Mouse (Mus musculus) lung, adult 2 months (tissue): Measurements from ENCODE around the gene Kctd18.

Experiments
- CTCF ChIP-seq: fragments of 200-500 bp; IDR thresholded peaks from 2 replicates; pipeline ENCODE4 v1.5.1; 2011; ENCODE audit warnings: mild to moderate bottlenecking, low read length, control low read depth; ENCODE audit not compliant: insufficient read depth
- POLR2A ChIP-seq: fragments of 200-500 bp; IDR thresholded peaks from 2 replicates; pipeline ENCODE4 v1.6.1; 2011; ENCODE audit warnings: low read depth, mild to moderate bottlenecking, control low read depth, low read length, borderline replicate concordance; ENCODE audit errors: extremely low read depth

DNA sequence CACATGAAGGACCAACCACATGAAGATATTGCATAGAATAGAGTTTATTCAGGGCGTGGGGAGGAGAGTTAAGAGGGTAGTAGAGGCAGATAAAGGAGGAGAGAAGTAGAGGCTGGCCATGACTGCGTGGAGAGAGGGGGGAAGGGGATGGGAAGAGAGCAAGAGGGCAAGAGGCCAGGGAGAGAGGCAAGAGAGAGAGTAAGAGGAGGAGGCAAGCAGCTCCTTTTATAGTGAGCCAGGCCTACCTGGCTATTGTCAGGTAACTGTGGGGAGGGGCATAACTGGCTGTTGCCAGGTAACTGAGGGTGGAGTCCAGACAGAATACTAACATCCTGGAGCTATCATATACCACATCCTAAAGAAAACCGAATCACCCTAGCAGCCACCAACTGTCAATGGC, 26.3 kb upstream of the Kctd18 start:
- TF ChIP-seq CTCF = no peak
- TF ChIP-seq POLR2A = no peak
